Mouse (Mus musculus): Measurements from ENCODE around the gene Rps24. TPM values are rescaled to one million over a fixed set of nuclear protein-coding genes. Genes with fewer than 3 reads are reported as not detected.

Gene Rps24
- 1,245 TPM for polyA plus RNA-seq (2017; shearing (Covaris generic))

DNA sequence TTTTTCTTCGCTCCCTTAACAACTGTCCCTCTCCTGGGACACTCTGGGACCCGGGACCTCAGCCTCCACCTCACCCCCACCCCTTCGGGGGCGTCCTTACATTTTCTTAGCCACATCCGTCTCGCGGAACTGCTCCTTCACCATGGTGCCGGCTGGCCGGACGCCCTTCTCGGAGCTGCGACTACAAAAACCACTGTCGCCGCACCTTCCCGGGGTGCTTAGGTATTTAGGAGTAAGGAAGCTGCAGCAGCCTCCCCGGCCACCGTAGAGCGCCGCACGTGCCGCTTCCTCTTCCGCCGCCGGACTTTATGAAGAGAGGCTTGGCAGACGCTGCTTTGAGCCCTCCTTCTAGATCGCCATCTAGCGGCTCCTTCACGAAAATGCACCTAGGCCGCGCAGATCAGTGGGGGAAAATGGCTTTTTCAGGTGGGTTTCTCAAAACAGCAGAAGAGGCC, at the start of gene Rps24, which contains the start of gene Polr3a:
Rps24 (plus strand) TSS at position 353 of the 455 bp plus-strand sequence.
Polr3a (minus strand) TSS at position 286 of the 455 bp plus-strand sequence.

Other genes starting within 250 kb of the Rps24 start
- 0.90 TPM for gene Dlg5, start 241.2 kb upstream of the Rps24 start, polyA plus RNA-seq (2017; shearing (Covaris generic))
- not detected for gene E330034G19Rik, start 193.9 kb upstream of the Rps24 start, polyA plus RNA-seq (2017; shearing (Covaris generic))
- 21.4 TPM for gene Polr3a, start 67 bp upstream of the Rps24 start, polyA plus RNA-seq (2017; shearing (Covaris generic))

All from effector memory CD4-positive, alpha-beta T cell, adult 7 months (primary cell).